Mouse (Mus musculus): ENCODE measurements around the gene Paqr9. TPM values are rescaled to one million over a fixed set of nuclear protein-coding genes. Genes with fewer than 3 reads are reported as not detected.
A peak's percentile ranks its signal among the peaks of the same experiment; 100 is the strongest.
"Not testable (repeated sequence)": the region's sequence is repeated elsewhere in the genome, so short reads cannot be mapped to it uniquely, and the experiment has no call there.

The Paqr9 gene
- total RNA-seq (2015; ENCODE audit: low replicate concordance) (84.0 and 109 TPM in 2 replicates), total RNA-seq (2017; ENCODE audit: low replicate concordance) (100 and 101 TPM in 2 replicates)

DNA sequence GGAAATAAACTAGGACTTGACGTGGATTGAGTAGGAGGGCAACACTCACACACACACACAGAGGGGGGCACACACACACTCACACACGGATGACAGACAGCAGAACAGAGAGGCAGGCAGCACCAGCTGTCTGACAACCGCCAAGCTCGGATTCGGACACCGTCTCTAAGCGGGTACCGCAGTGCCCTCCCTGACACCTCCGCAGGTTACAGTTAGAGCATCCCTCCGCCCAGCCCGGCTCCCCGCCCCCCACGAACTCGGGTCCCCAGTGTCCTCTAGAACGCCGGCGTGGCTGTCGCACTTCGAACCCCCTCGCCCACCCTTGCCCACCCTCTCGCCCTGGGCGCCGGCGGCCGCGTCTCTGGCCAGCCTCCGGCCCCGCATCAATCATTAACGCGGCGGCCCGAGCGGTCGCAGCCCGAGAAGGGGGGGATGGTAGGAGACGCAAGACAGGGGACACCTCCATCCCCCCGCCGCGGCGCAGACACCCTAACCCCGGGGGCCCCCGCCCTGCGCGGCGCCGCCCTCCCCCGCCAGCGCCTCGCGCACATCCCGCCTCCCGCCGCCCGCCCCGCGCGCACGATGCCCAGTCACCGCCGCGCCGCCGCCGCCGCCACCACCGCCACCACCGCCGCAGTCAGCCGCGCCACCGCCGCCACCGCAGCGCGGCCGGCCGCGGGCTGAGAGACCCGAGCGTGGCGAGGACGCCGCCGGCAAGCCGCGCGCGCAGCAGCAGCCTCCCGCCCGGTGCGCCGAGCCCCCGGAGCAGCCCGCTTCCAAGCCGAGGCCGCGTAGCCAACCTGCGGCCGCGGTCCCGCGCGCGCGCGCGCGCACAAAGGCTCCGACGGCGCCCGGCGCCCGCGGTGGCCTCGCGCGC lies at the start of gene Paqr9:
Paqr9 (plus strand) TSS at position 599 of the 877 bp plus-strand sequence.
- ATAC-seq (replicated peaks; ENCODE audit: low FRiP score, poor library complexity, severe bottlenecking) = peak; percentile 31

DNA sequence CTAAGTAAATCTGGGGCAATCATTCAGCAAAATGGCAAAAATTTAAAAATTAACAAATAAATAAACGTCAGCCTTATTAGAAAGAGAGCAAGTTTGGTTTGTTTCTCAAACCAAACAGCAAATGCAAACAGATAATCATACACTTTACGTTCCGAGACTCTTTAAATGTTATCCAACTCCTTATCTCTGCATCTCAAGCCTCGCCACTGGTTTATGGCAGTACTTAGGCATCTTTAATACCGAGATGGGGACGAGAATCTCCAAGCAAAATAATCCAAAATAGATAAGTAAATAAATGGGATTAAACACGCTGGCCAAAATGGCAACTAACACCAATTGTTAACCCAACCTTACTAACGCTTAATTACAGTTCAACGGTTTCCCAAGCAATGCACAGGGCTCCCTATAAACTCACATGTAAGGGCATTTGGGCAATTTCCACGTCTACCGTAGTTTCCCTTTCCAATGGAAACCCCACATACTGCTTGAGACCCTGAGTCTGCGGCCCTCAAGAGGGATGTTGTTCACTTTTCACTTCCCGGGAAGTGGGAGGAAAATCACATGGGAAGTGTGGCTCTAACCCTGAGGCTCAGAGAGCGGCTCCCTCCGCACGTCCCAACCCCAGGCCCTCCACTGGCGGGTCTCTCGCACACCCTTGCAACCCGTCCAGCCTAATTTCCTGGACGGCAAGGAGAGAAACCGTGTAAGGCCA lies 48.6 kb upstream of the Paqr9 start:
- peak; percentile 12 for ATAC-seq (replicated peaks; ENCODE audit: low FRiP score, poor library complexity, severe bottlenecking)

DNA sequence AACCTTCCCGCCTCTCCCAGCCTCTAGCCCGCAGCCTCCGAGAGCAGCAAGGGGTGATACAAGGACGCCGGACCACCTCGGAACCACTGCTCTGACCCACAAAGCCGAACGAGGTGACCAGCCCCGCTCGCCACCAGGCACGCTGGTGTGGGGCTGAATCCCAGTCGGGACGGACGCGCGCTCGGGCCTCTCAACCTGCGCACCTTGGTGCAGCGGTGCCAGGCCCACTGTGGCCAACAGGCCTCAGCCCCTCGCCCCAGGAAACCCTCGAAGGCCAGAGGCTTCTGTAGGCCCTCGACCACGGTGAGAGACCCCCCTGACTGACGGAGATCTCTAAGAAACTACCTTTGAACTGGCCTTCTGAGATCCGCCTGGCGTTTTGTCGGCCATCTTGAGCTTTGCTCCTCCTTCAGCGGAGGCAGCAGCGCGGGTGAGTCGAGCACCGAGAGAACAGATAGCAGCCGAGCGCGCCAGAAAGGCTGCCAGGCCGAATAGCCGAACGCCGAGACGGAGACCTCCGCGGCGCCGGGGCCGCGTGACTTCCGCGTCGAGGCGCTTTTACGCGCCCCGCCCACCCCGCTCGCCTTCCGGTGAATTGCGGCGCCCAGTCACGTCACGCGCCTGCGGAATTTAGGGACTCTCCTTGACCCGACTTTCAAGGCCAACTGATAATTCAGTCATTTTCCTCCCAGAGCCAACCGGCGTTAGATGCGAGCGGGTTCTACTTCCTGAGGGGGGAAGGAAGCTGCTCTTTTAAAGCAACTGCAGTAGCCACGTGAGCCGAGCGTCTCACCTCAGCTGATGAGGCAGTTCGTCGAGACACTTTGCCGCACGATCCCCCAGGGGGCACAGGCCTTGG lies 47.8 kb upstream of the Paqr9 start, which contains the start of gene U2surp:
U2surp (minus strand) TSS at position 525 of the 859 bp plus-strand sequence.
- ATAC-seq (replicated peaks; ENCODE audit: low FRiP score, poor library complexity, severe bottlenecking) = peak; percentile 97

DNA sequence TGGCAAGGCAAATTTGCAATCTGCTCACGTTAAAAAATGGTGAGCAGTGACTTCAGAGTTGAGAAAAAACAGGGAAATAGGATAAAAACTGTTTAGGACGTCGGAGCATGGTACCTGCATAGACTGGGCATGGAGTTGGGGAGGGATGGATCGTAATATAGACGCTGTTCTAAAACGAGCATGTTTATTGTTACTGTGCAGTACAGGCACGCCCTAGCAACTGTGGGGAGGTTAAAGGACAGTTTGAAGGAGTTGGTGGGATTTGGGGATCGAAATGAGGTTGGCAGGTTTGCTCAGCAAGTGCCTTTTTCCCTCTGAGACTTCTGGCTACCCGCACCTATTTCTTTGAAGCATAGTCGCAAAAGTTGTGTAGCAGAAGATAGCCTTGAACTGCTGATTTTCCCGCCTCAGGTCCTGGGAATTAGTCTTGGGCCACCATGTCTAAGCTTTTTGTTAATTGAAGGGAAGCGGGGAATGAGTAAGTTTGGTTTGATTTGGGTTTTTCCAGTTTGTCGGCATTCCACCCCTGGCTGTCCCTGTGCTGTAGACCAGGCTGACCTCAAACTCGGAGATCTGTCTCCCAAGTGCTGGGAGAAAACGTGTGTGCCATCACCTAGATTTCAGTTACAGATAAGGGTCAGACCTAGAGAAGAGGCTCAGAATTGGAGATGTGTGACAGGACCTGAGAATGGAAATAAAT lies 47.0 kb upstream of the Paqr9 start:
- peak; percentile 21; the same call in 1 of the 2 replicates for ATAC-seq (replicated peaks; ENCODE audit: low FRiP score, poor library complexity, severe bottlenecking)

DNA sequence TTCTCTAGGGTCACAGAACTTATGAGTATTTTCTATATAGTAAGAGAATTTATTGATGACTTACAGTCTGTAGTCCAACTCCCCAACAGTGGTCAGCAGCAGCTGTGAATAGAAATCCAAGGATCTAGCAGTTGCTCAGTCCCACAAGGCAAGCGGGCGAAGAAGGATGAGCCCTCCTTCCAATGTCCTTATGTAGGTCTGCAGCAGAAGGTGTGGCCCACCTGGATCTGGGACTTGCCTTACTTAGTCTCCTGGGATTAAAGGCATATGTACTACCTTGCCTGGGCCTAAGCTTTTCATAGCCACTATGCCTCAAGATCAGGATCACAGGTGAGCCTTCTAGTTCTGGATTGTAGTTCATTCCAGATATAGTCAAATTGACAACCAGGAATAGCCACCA lies 45.7 kb upstream of the Paqr9 start:
- no peak for ATAC-seq (replicated peaks; ENCODE audit: low FRiP score, poor library complexity, severe bottlenecking)

DNA sequence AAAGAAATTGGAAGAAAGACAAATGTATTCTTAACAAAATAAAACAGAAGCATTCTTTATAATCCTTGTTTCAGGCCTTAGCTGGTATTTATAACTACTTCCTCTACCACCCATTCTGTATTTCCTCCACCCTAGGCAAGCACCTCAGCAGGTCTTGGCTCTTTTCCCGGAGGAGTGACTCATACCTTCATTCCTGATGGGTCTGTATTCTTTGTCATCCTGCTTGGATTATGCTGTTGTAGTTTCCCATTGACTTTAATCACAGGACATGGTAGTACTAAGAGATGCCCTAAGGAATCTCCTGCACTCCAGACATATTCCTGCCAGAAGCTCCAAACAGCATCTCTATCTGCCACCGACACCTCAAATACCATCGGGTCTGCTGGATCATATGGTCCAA lies 45.1 kb upstream of the Paqr9 start:
- ATAC-seq (replicated peaks; ENCODE audit: low FRiP score, poor library complexity, severe bottlenecking) = not testable (repeated sequence)

DNA sequence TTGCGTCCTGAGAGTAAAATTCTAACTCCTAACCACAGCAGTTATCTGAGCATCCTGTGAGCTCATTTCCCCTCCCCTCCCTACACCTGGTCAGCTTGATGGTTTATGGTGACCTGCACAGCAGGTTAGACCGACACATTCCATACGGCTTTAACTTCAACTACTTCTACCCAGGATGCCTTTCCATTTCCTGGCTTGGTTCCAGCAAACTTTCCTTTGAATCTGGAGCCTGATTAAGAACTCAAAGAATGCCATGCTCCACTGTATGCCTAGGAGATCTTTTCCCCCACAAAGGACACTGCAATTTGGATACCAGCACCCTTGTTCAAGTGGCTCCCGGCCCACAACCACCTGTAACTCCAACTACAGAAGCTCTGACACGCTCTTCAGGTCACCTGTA lies 38.9 kb upstream of the Paqr9 start:
- ATAC-seq (replicated peaks; ENCODE audit: low FRiP score, poor library complexity, severe bottlenecking) = no peak

DNA sequence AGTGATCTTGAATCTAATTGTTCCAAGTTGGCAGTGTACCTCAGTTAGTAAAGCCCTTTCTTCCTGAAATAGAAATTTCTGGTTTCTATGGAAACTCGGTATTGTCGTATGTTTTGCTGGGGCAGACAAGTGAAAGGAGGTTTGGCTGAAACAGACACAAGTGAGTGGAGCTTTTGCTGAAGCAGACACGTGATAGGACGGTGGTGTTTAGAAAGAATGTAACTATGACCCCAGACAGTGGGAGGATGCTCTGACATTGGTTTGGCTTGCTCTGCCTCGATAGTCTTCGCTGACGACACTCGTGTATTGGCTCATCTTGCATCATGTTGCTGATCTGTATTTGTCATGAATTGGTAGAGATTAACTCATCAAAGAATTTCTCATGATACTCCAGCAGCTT lies 38.4 kb upstream of the Paqr9 start:
- ATAC-seq (replicated peaks; ENCODE audit: low FRiP score, poor library complexity, severe bottlenecking) = no peak

DNA sequence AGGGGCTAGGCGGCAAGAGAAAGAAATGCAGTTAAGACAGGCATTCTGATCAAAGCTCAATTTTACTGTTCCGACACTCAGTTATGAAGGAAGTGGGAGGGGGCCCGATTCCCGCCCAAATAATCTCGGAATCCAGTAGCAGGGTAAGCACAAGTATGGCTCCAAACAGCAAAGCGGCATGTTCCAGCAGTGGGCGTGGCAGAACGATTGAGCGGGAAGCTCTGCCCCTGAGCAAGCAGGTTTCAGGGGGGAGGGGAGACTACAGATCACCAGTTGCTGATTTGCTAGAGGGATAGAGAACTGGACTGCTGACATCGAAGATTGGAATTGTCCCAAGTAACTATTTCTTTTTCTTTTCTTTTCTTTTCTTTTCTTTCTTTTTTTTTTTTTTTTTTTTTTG lies 37.9 kb upstream of the Paqr9 start:
- ATAC-seq (replicated peaks; ENCODE audit: low FRiP score, poor library complexity, severe bottlenecking) = no peak

DNA sequence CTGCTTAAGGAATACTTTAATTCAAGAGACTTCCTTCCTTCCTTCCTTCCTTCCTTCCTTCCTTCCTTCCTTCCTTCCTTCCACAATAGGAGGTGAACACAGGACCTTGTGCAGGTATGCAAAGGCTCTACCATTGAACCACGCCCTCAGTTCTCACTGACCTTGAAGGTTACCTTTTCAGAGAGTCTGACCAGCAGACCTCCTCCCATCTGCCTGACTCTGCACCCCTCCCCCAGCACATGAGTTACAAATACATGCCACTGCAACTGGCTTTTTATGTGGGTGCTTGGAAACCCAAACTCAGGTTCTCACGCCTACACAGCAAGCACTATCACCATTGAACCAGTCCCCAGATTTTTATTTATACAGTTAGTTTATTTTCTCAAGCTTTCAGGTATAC lies 36.9 kb upstream of the Paqr9 start:
- no peak for ATAC-seq (replicated peaks; ENCODE audit: low FRiP score, poor library complexity, severe bottlenecking)

DNA sequence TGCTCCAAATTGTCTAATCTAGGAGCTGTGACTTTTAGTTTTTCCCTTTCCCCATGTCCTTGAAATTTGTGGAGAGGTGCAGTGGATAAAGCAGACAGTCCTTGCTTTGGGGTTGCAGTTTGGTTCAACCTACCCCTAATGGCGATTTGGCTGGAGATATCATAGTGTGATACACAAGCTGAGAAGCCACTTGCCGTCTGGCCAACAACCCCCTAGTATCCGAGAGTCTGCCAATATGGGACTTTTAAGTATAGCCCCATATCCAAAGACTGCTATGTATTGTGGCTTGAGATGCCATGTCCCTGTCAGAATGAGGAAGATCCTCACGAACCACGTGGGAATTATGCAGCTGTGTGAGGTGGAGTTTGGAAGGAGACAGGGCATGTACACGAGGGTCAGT lies 34.1 kb upstream of the Paqr9 start:
- ATAC-seq (replicated peaks; ENCODE audit: low FRiP score, poor library complexity, severe bottlenecking) = no peak

DNA sequence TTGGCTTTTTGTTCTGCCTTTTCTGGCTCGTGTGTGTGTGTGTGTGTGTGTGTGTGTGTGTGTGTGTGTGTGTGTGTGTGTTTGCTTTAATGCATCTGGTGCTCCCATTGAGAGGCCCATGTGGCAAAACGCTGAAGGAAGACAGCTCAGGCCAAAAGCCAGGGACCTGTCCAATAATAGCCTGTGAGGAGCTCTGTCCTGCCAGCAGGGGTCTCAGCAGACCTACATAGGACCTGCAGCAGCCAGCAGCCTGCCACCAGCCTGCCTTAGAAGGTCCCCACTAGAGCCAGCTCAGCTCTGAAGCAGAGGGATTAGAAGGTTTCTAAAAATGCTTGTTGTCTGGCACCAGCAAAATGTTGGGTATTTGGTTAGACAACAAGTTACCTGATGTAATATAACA lies 33.5 kb upstream of the Paqr9 start:
- 0 out of 2 replicates have a peak, but pooled peaks have one; percentile 41 for ATAC-seq (replicated peaks; ENCODE audit: low FRiP score, poor library complexity, severe bottlenecking)

DNA sequence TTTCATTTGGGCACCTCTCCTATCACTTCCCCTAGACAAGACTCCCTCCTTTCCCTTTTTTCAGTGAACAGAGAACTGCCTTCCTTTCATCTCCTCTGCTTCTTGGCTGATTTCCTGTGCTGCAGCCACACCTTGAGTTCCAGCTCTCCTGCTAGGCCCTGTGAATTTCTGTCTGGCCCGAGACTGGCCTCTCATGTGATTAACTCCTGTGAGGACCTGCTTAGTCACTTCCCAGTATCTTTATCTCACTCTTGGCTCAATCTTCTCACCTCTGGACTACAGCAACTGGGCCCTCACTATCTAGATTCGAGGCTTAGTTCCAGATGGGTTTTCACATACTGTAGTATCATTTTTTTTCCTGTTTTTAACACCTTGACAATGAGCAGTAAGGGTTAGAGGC lies 31.8 kb upstream of the Paqr9 start:
- ATAC-seq (replicated peaks; ENCODE audit: low FRiP score, poor library complexity, severe bottlenecking) = no peak

DNA sequence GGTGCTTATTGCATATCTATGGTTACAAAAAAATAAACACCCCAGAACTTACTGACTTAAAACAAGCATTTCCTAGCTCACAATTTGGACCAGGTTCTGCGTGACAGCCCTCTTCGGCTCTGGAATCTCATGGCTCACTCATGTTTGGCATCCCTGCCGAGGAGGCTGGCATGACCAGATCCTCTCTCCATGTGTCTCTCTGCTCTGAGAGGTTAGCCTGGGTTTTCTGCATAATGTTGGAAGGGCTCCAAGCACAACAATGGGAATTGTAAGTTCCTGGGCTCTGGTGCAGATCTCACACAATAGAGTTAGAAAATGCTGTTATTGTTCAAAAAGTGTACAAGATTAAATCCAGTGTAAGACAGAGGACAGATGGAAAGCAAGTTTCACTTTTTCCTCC lies 28.3 kb upstream of the Paqr9 start:
- no peak for ATAC-seq (replicated peaks; ENCODE audit: low FRiP score, poor library complexity, severe bottlenecking)

DNA sequence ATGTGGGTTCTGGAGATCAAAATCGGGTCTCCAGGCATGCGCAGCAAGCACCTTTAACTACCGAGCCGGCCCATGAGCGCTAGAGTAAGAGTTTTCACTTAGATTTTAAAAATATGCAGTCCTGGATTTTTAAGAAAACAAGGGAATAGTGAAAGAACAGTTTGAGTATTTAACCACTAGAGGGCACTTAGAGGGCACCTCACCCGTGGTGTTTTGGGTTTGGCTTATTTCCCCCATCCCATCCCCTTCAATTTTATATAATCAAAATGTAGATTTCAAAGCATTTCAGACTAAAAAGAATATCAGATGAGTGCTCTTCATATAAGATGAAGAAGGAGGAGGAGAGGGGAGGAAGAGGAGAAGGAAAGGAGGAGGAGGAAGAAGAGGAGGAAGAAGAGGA lies 25.6 kb upstream of the Paqr9 start:
- ATAC-seq (replicated peaks; ENCODE audit: low FRiP score, poor library complexity, severe bottlenecking) = no peak

DNA sequence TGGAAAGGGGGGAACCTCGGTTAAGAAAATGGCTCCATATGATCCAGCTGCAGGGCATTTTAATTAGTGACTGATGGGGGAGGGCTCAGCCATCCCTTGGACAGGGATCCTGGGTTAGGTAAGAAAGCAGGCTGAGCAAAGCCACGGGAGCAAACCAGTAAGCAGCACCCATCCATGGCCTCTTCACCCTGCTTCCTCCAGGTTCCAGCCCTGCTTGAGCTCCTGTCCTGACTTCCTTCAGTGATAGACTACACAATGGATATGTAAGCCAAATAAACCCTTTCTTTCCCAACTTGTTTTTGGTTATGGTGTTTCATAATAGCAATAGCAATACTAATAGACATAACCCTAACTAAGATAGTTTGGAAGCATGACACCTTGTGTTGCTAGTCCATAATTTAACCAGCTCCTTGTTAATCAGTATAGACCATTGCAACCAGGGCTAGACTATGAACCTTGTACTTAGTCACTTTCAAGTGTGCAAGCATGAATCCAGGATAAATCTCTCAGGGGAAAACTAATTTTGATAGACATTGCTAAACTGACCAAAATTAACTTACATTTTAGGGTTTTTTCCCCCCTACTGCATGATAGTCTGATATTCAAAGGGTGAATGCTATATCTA lies 20.2 kb upstream of the Paqr9 start:
- ATAC-seq (replicated peaks; ENCODE audit: low FRiP score, poor library complexity, severe bottlenecking) = no peak

DNA sequence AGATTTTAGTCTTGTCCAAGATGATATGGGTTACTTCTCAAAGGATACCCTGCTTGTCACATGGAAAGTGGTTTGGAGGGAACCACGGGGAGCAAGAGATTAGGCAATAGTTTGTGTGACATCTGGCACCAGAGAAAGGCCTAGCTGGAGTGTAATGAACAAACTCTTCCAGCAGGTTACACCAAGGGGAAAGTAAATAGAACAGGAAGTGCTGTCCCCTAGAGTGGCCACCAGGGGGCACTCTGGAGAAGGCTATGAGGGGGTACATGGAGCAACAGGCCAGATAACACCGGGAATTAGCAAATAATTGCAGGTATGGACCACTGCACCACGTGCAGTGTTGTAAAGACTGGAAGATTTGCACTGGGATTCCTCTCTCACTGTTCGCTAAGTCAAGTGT lies 19.0 kb upstream of the Paqr9 start:
- ATAC-seq (replicated peaks; ENCODE audit: low FRiP score, poor library complexity, severe bottlenecking) = peak; percentile 95

DNA sequence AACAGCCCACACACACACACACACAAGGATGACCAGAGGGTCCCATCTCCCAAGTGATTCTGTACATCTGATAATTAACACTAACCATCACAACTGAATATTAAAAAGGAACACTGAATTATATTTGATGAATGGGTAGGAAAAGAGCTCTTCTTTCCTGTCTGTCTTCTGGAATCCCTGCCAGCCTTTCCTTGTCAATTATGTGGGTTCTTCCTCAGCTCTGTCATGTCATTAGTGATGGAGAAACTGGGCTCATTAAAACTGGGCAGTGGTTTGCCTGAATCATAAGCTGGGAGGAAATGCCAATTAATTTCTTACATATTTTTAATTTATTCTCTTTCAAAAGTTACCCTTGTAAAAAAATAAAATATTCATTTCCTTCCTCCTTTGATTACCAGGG lies 18.2 kb upstream of the Paqr9 start:
- no peak for ATAC-seq (replicated peaks; ENCODE audit: low FRiP score, poor library complexity, severe bottlenecking)

Data from erythroid progenitor cell, adult 5-6 weeks (primary cell).